Mouse (Mus musculus) liver, embryonic 14 days (tissue): ENCODE results near the gene Klk7. TPM values are rescaled to one million over a fixed set of nuclear protein-coding genes. Genes with fewer than 3 reads are reported as not detected.

Experiments used
- polyA plus RNA-seq: library from polyadenylated mRNA; depleted of rRNA; stranded (reverse); fragments of >200 nt; gene quantifications from 2 replicates; pipeline ENCODE4 v1.2.3, GENCODE M21; 2012; rRNA removed

The Klk7 gene
- 0.02 TPM in 1 of 2 replicates, not detected in the other for polyA plus RNA-seq

DNA sequence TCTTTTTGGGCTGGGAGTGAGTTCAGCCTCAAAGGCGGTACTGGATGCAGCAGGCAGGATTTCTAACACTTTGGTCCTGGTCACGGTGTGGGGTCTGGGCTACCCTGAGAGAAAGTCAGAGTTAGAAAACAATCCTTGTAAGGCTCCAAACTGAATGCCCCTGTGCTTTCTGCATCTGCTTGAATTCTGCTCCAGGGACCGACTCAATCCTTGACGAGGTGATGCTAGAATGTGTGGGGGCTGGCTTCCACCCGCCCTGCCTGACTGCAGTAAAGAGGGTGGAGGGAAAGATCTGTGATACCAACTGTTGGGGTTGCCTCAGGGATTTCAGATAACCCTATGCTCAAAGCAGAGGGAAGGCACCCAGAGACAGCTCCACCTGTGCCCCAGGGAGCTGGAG is at the start of gene Klk7:
TSS of gene Klk7 (plus strand) at position 301 of the 400 bp plus-strand sequence.

GRCm38 (mm10) chr7:43768597-43768996 is 42.5 kb upstream of the Klk7 start, which contains the start of gene Klk12:
TSS of gene Klk12 (plus strand) at chr7:43768897.

GRCm38 (mm10) chr7:43774364-43774763 is 36.7 kb upstream of the Klk7 start, which contains the start of gene Klk11:
TSS of gene Klk11 (plus strand) at chr7:43774604.

DNA sequence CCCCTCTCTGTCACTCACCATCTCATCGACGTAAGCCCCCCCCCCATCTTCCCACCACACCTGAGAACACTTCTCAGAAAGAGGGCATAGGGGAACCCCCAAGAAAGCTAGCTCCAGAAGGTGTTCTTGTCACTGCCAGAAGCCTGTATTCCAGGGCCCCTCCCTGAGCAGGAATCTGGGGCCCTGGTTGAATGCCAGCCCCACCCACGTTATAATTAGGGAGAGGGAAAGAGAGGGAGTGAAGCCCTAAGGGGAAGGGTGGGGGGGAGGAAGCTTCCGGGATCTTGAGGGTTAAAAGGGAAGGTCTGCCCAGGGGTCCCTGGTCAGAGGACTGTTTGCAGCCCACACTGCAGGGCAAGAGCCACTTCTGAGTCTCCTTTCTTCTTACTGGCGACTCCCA is 30.3 kb upstream of the Klk7 start, which contains the start of gene Klk10:
TSS of gene Klk10 (plus strand) at position 290 of the 400 bp plus-strand sequence.

DNA sequence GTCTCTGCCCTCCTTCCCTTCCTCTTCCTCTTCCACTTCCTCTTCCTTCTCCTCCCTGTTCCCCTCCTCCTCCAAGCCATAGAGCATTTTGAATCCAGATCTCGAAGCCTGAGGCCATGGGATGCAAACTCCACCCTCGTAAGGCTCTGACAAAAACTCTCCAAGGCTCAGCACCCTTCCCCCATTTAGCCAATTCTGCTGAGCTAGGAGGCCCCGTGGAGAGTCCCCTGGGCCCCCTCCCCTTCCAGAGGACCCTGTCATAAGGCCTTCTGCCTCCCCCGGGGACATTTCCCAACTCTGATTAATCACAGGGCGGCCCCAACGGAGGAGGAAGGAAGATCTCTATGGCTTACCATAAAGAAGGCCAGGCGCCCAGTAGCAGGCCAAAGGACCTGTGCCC is 19.5 kb upstream of the Klk7 start, which contains the start of gene Klk9:
TSS of gene Klk9 (plus strand) at position 301 of the 400 bp plus-strand sequence.

GRCm38 (mm10) chr7:43797333-43797769 is 13.7 kb upstream of the Klk7 start, which contains the start of gene Klk8:
TSS of gene Klk8 (plus strand) at chr7:43797577.

GRCm38 (mm10) chr7:43824199-43824598 is 13.1 kb downstream of the Klk7 start, which contains the start of gene Klk6:
TSS of gene Klk6 (plus strand) at chr7:43824499.

GRCm38 (mm10) chr7:43841701-43842100 is 30.6 kb downstream of the Klk7 start, which contains the start of gene Klk5:
TSS of gene Klk5 (plus strand) at chr7:43841971.

Other genes with a start within 250 kb of the Klk7 start
- gene Zfp658, start 249.0 kb upstream of the Klk7 start, polyA plus RNA-seq = 0.29 and 0.36 TPM in 2 replicates
- 0.72 and 0.96 TPM in 2 replicates for gene Zfp719, start 231.7 kb upstream of the Klk7 start, polyA plus RNA-seq
- 0.02 TPM in 1 of 2 replicates, not detected in the other for gene Zfp819, start 204.1 kb upstream of the Klk7 start, polyA plus RNA-seq
- gene Ceacam18, start 176.6 kb upstream of the Klk7 start, polyA plus RNA-seq = not detected in 2 replicates
- gene Siglece, start 151.1 kb upstream of the Klk7 start, polyA plus RNA-seq = 1.2 and 2.0 TPM in 2 replicates
- gene Ctu1, start 139.3 kb upstream of the Klk7 start, polyA plus RNA-seq = 2.7 and 3.1 TPM in 2 replicates
- gene Klk14, start 120.9 kb upstream of the Klk7 start, polyA plus RNA-seq = 0.03 TPM in 2 replicates
- gene Klk13, start 98.7 kb upstream of the Klk7 start, polyA plus RNA-seq = 0.02 and 0.03 TPM in 2 replicates
- gene Klk12, start 42.4 kb upstream of the Klk7 start, polyA plus RNA-seq = not detected in 2 replicates
- not detected in 2 replicates for gene Klk11, start 36.7 kb upstream of the Klk7 start, polyA plus RNA-seq
- not detected in 2 replicates for gene Klk10, start 30.3 kb upstream of the Klk7 start, polyA plus RNA-seq
- not detected in 2 replicates for gene Klk9, start 19.4 kb upstream of the Klk7 start, polyA plus RNA-seq
- gene Klk8, start 13.7 kb upstream of the Klk7 start, polyA plus RNA-seq = 3.8 and 4.5 TPM in 2 replicates
- gene Klk6, start 13.2 kb downstream of the Klk7 start, polyA plus RNA-seq = not detected in 2 replicates
- gene Klk5, start 30.7 kb downstream of the Klk7 start, polyA plus RNA-seq = not detected in 2 replicates
- gene Klk4, start 69.9 kb downstream of the Klk7 start, polyA plus RNA-seq = not detected in 2 replicates
- not detected in 2 replicates for gene Klk15, start 122.4 kb downstream of the Klk7 start, polyA plus RNA-seq
- gene Klk1b8, start 139.4 kb downstream of the Klk7 start, polyA plus RNA-seq = not detected in 2 replicates
- not detected in 2 replicates for gene Klk1b1, start 155.5 kb downstream of the Klk7 start, polyA plus RNA-seq
- gene Klk1b9, start 164.8 kb downstream of the Klk7 start, polyA plus RNA-seq = not detected in 2 replicates
- gene Klk1b11, start 184.6 kb downstream of the Klk7 start, polyA plus RNA-seq = not detected in 2 replicates
- not detected in 2 replicates for gene Klk1b26, start 200.9 kb downstream of the Klk7 start, polyA plus RNA-seq
- gene Klk1b27, start 241.0 kb downstream of the Klk7 start, polyA plus RNA-seq = not detected in 2 replicates